Mouse (Mus musculus) megakaryocyte, embryonic 14.5 days (primary cell): ENCODE measurements around the gene Fam129b.

Source experiments
- FLI1 ChIP-seq: IDR thresholded peaks from 2 replicates; pipeline ENCODE4 v1.6.1; 2012; ENCODE audit warnings: low read length, inconsistent platforms, mixed read lengths
- GATA1 ChIP-seq: IDR thresholded peaks from 3 replicates; pipeline ENCODE4 v1.6.1; 2012; ENCODE audit warnings: mixed read lengths, low read length, inconsistent platforms, borderline replicate concordance

DNA sequence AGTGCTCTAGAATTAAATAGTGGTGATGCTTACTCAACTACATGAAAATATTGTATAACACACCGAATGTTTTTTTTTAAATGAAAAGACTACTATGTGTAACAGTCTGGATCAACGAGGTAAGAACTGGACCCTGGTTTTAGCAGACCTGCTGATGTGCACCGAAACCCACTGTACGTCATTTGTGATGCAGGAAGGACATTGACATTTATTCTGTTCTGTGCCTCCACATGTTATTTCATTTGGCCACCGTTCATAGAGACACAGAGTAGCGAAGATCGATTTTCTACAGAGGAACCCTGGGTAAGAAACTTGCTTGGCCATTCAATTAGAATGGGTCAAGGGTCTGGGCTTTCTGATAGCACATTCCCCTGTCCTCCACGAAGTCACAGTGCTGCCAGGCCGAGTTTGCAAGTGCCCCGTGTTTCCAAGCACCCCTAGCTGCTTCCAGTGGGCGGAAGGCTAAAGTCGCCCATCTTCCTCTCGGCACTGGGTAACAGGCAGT, 90.3 kb downstream of the Fam129b start:
- TF ChIP-seq GATA1 (no peak), FLI1 (no peak)
